Mouse (Mus musculus) liver (tissue): ENCODE measurements around the gene Zcchc4.

Experiments
- DNase-seq: peaks from one replicate; pipeline ENCODE4 v3.0.0-alpha.2; 2020; ENCODE audit warnings: mixed read lengths

Zcchc4 gene

DNA sequence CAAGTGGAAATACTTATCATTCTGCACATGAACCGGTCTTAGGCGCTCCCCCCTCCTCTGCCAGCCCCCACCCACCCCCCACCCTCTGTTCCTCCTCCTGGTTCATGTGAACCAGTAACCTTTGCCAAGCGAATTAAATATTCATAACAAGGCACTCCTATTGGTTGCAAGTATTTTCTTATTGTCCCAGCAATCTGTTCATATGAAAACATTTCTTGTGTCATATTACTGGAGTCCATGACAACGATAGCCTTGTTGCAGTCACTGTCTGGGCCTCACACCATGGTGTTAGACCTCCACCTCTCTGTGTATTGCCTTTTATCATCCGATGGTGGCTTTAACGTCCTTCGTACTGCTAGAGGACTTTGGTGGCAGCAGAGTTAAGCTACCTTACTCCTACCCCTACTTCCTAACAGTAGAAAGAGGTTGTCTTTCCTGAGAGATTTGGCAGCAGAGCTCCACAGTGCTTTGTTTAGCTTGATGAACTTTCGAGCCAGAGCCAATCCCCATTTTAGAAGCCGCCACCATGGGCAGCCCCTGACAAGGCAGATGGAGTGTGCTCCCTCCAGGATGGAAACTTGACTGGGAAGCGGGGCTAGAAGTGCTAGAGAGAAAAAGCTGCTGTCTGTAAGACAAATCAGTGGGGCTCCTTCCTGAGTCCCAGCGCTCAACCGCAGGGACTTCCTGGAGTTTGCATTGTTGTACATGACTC lies 24.2 kb downstream of the Zcchc4 start:
- no peak for DNase-seq

- DNase-seq: no peak
Observed at GRCm38 (mm10) chr5:52805801-52806200, 30.6 kb downstream of the Zcchc4 start.

- no peak for DNase-seq
Observed at GRCm38 (mm10) chr5:52806349-52806748, 31.1 kb downstream of the Zcchc4 start.

- DNase-seq: no peak
Observed at GRCm38 (mm10) chr5:52807030-52807429, 31.8 kb downstream of the Zcchc4 start.

GRCm38 (mm10) chr5:52810446-52810845 lies 35.2 kb downstream of the Zcchc4 start:
- DNase-seq: no peak

- DNase-seq: no peak
Observed at GRCm38 (mm10) chr5:52811056-52811455, 35.8 kb downstream of the Zcchc4 start.

DNA sequence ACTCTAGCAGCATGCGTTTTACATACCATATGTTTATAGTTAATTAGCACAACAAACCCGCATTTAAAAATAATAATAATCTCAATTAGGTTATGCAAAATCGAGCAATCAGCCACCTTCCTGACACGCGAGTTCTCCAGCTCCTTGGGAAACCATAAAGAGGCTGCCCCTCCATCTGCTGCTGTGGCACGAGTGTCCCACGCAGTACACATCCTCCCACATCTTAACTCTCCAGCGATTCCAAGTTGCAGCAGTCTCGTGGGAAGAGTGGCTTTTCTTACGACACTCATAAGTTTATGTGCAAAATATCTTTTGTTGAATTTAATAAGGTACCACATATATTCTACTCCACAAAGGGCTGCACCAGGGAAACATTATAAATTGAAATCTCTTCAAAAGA lies 37.2 kb downstream of the Zcchc4 start:
- no peak for DNase-seq

- no peak for DNase-seq
Observed at GRCm38 (mm10) chr5:52813312-52813711, 38.1 kb downstream of the Zcchc4 start.

GRCm38 (mm10) chr5:52818676-52819075 lies 43.5 kb downstream of the Zcchc4 start:
- no peak for DNase-seq

DNA sequence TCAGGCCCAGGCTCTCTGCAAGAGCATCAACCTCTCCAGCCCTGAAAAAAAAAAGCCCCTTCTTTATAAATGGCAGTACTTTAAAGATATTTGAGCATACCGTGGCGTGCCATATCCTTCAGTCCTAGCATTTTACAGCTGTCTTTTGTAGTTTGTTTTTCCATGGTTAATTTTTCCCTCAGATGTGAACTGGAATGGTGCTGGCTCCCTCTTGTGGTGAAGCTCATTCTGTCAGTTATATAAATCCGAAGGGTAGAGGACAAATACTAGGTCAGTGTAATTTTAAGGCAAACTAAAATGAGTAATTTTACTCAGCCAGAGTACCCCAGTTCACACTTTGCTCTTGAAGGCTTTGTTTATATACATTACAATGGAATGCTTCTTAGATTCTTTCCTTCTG lies 46.5 kb downstream of the Zcchc4 start:
- peak; percentile 19 for DNase-seq

- no peak for DNase-seq
Observed at GRCm38 (mm10) chr5:52827923-52828322, 52.7 kb downstream of the Zcchc4 start.

- peak; percentile 78 for DNase-seq
Observed at GRCm38 (mm10) chr5:52833005-52833404, 57.8 kb downstream of the Zcchc4 start.

- DNase-seq: peak; percentile 100
Observed at GRCm38 (mm10) chr5:52833761-52834274, 58.6 kb downstream of the Zcchc4 start, which contains the start of gene Anapc4. Gene Anapc4, plus strand, starts transcription at chr5:52834012.

- no peak for DNase-seq
Observed at GRCm38 (mm10) chr5:52834386-52834785, 59.2 kb downstream of the Zcchc4 start.

- no peak for DNase-seq
Observed at GRCm38 (mm10) chr5:52844319-52844718, 69.1 kb downstream of the Zcchc4 start.

DNA sequence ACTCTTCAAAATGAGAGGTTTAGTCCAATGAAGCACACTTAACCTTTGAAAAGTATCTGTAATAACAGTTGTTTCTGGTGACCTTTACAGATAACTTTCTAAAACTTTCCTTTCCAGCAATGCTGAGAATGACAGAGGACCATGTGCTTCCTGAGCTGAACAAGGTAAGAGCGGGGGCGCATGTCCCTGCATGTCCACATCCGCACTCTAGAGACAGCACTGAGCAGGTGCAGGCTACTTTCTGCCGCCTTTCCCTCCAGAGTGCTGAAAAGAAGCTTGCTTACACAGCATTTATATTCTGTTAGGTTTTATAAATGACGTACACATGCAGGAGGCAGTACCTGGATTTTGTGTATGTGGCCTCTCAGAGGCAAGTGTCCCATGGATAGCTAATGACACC lies 80.5 kb downstream of the Zcchc4 start:
- DNase-seq: no peak

GRCm38 (mm10) chr5:52864446-52864845 lies 89.2 kb downstream of the Zcchc4 start:
- DNase-seq: no peak

DNA sequence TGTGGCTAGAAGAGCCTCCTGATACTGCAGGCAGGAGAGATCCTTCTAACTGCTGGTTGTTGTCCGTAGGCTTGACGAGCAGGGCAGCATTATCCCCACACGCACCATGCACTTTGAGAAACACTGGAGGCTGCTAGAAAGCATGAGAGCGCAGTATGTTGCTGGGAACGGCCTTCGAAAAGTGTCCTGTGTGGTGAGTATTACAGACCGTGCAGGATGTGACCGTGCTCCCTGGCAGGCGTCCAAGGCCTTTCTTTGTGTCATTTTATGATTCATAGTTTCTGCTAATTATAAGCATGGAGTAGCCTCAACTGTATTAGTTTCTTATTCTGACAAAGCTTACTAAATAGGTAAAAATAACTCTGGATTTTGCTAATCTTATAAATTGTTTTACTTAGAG lies 90.6 kb downstream of the Zcchc4 start:
- DNase-seq: peak; percentile 42

GRCm38 (mm10) chr5:52866361-52867155 lies 91.3 kb downstream of the Zcchc4 start:
- DNase-seq: no peak

GRCm38 (mm10) chr5:52868918-52869703 lies 93.9 kb downstream of the Zcchc4 start:
- no peak for DNase-seq

DNA sequence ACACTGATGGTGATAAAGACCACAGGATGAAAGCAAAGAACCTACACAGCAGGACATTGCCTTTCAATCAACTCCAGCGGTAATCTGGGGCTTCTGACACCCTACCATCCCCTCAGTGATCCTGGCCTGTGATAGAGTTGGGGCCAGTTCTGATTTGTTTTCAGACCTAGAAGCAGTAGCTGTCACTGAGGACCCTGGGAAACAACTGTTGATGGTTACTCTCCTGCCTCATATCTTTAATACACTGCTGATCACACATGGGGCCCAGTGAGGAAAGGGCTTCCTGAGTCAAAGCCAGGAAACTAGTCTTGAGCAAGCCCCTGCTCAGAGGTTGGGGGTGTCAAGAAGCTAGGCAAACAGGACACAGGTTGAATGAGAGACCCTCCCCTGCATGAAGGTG lies 96.3 kb downstream of the Zcchc4 start:
- DNase-seq: no peak

- no peak for DNase-seq
Observed at GRCm38 (mm10) chr5:52871986-52872385, 96.8 kb downstream of the Zcchc4 start.
